Mouse (Mus musculus) heart, adult 10 weeks (tissue): ENCODE measurements around the gene Stxbp5l. TPM values are rescaled to one million over a fixed set of nuclear protein-coding genes. Genes with fewer than 3 reads are reported as not detected.

Source experiments
- polyA plus RNA-seq: library from polyadenylated mRNA; stranded (reverse); fragments of 350-450 nt; fragmentation: Illumina TruSeq; extraction: RNeasy Lipid Tissue Mini Kit (QIAGEN cat#74804); gene quantifications from one replicate; pipeline ENCODE4 v1.2.3, GENCODE M21; 2014; ENCODE audit warnings: low read depth, low replicate concordance

Stxbp5l gene
- not detected for polyA plus RNA-seq

GRCm38 (mm10) chr16:37384821-37385344 lies at the start of gene Stxbp5l:
TSS of gene Stxbp5l (minus strand) at chr16:37384962.

Other genes with a start within 250 kb of the Stxbp5l start
- 7.5 TPM for gene Gtf2e1, start 154.8 kb upstream of the Stxbp5l start, polyA plus RNA-seq
- 8.0 TPM for gene Rabl3, start 154.9 kb upstream of the Stxbp5l start, polyA plus RNA-seq
- gene Hgd, start 195.2 kb upstream of the Stxbp5l start, polyA plus RNA-seq, result not detected